Mouse (Mus musculus) intestine, embryonic 16.5 days (tissue): ENCODE data around the gene Gm4756. TPM values are rescaled to one million over a fixed set of nuclear protein-coding genes. Genes with fewer than 3 reads are reported as not detected.
"Not testable (repeated sequence)": the region's sequence is repeated elsewhere in the genome, so short reads cannot be mapped to it uniquely, and the experiment has no call there.

ENCODE experiments used
- ATAC-seq: fragments of 200-750 bp; cut with Nextera tagmentation; 2 replicates; pipeline ENCODE4 v1.8.0; 2017; ENCODE audit warnings: moderate TSS enrichment, moderate library complexity
- H3K27ac ChIP-seq: fragments of 300-500 bp; sonication (generic); 2 replicates; pipeline ENCODE4 v1.5.1; 2014; ENCODE audit warnings: mild to moderate bottlenecking, low read length
- H3K27me3 ChIP-seq: fragments of 300-500 bp; sonication (generic); replicated peaks from 2 replicates; pipeline ENCODE4 v1.6.1; 2014; ENCODE audit warnings: low read length, control low read depth, mixed read lengths; ENCODE audit not compliant: control insufficient read depth, insufficient read depth
- H3K36me3 ChIP-seq: fragments of 300-500 bp; sonication (generic); 2 replicates; pipeline ENCODE4 v1.6.1; 2014; ENCODE audit warnings: low read length, control low read depth; ENCODE audit not compliant: control insufficient read depth, insufficient read depth
- H3K4me1 ChIP-seq: fragments of 300-500 bp; sonication (generic); 2 replicates; pipeline ENCODE4 v1.6.1; 2014; ENCODE audit warnings: low read length, control low read depth, mixed read lengths; ENCODE audit not compliant: control insufficient read depth, insufficient read depth
- H3K4me2 ChIP-seq: fragments of 300-500 bp; sonication (generic); 2 replicates; pipeline ENCODE4 v1.6.1; 2014; ENCODE audit warnings: low read depth, low read length, control low read depth
- H3K4me3 ChIP-seq: fragments of 300-500 bp; sonication (generic); 2 replicates; pipeline ENCODE4 v1.5.1; 2014; ENCODE audit warnings: mild to moderate bottlenecking, low read length
- H3K9ac ChIP-seq: fragments of 300-500 bp; sonication (generic); 2 replicates; pipeline ENCODE4 v1.6.1; 2014; ENCODE audit warnings: low read depth, low read length
- H3K9me3 ChIP-seq: fragments of 300-500 bp; sonication (generic); 2 replicates; pipeline ENCODE4 v1.6.1; 2016; ENCODE audit warnings: low read length, control low read depth; ENCODE audit not compliant: control insufficient read depth
- WGBS: fragments of 180-500 bp; shearing (Covaris S2); extraction: QIAGEN DNeasy Blood & Tissue Kit; methylation state at CpG from one replicate; pipeline ENCODE4 v1.1.7; 2014; 5-methylcytosine and 5-hydroxymethylcytosine counted together
- polyA plus RNA-seq: library from polyadenylated mRNA; unstranded; fragments of >200 nt; fragmentation: Nextera tagmentation; extraction: Ambion mirVana; gene quantifications from 2 replicates; pipeline ENCODE4 v1.2.1, GENCODE M21; 2015

The Gm4756 gene
- polyA plus RNA-seq: not detected in 2 replicates

DNA sequence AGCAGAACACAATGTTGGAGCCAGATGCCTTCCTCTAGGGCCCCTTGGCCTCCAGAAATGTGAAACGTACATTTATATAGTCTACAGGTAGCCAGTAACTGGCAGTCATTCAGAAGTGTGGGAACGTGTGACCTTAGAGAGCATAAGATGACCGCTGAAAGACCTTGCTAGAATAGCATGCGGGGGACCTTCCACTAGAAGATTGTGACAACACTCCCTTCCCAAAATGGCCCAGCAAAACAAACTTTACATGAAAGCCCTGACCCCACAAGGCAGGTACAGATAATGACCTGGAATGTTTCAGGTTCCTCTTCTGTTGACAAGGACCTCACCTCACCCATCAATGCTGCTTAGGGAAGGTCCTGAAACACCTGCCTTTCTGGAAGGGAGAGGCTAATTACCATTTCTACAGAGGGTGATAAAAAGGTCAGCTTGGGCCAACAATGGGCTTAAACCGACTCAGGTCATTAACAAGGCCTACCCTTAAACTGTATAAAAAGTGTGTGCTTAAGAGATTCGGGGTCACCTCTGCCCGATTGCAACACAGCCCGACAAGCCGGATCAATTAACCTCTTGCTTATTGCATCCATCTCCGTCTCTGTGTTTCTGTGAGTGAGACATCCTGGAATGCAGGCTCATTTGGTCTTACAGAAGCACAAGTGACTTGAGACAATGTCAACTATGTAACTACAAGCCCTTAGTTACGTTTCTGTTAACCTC lies at the start of gene Gm4756:
TSS of gene Gm4756 (minus strand) at position 51 of the 720 bp plus-strand sequence.
- Histone ChIP-seq H3K4me3 (no peak within 1 kb of the TSS), H3K4me1 (no peaks in the 10 kb centered on the region), H3K27me3 (no peaks in the 10 kb centered on the region), H3K27ac (no peak within 1 kb of the TSS), H3K9me3 (no peaks in the 10 kb centered on the region), H3K4me2 (no peak within 1 kb of the TSS), H3K9ac (no peak within 1 kb of the TSS), H3K36me3 (peaks cover 4% of the 10 kb centered on the region; the same call in 1 of the 2 replicates)
- WGBS: 72% methylated on average over 11 of the region's 11 CpGs
- no peak for ATAC-seq

DNA sequence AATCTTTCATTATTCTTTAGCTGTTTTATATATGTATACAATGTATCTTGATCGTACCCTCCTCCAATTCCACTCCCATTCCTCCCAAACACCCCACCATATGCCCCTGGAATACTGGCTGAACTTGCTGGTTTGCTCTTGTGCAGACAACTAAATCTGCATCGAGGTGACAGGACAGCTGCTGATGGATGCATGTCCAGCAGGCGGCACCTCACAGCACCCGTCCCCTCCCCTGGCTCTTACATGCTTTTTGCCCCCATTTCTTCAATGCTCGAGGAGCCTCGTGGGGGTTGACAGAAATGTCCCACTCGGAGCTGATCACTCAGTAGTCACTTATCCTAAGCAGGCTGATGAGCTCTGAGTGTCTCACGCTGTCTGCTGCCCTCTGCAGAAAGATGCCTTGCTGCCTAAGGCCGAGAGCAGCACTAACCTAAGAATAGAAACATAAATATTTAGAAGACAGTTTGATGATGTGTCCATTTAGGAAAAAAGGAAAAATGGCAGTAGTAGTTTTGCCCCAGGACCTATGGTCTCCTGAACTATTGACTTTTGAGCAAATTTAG lies 45.5 kb upstream of the Gm4756 start:
- WGBS: 32% methylated on average over 9 of the region's 9 CpGs
- Histone ChIP-seq H3K27me3 (no peaks in the 10 kb centered on the region), H3K4me2 (peak overlapping the region; percentile 14), H3K9ac (no peak overlapping the region), H3K27ac (no peak overlapping the region), H3K4me1 (no peaks in the 10 kb centered on the region), H3K9me3 (no peaks in the 10 kb centered on the region), H3K4me3 (no peak overlapping the region), H3K36me3 (no peaks in the 10 kb centered on the region)
- ATAC-seq: no peak

DNA sequence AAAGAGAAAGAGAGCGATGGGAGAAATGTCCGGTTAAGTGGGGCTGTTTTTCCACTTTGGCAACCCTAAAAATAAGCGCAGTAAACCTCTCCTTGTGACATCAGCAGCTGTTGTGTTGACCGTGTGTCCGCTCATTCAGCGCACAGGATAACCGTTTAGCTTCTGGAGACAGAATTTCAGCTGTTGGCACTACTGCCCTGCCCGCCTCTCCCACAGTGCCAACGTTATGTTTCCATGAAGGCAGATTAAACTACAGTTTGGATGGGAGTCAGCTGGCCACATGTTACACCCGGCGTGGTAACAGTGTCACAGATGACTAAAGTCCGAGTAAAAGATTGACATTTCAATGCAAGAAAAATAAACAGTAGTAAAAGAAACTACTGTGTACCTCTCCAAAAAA lies 45.0 kb upstream of the Gm4756 start:
- Histone ChIP-seq H3K27ac (no peak overlapping the region), H3K4me1 (no peaks in the 10 kb centered on the region), H3K9ac (no peak overlapping the region), H3K4me3 (no peak overlapping the region), H3K4me2 (no peak overlapping the region), H3K9me3 (no peaks in the 10 kb centered on the region), H3K27me3 (no peaks in the 10 kb centered on the region), H3K36me3 (no peaks in the 10 kb centered on the region)
- WGBS: 55% methylated on average over 12 of the region's 12 CpGs
- ATAC-seq: no peak; the same call in 1 of the 2 replicates

DNA sequence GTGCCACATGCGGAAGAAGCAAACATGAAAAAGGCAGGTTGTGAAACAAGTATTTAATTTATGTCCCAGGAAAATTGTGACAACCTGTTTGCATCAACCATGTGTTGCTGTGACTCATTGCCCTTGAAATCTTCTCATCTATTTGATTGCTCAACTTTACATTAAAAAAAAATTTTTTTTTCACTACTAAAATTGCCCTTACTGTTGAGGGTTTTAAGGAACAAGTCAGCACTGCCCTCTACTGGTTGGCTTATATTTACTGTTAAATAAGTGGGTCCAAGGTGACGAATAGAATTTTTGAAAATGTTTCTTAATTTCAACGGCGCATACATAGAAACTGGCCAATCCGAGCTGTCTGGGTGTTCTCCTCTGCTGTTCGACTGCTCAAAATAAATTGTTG lies 44.4 kb upstream of the Gm4756 start:
- ATAC-seq: no peak
- Histone ChIP-seq H3K27ac (no peak overlapping the region), H3K4me1 (no peaks in the 10 kb centered on the region), H3K9ac (no peak overlapping the region), H3K27me3 (no peaks in the 10 kb centered on the region), H3K9me3 (no peaks in the 10 kb centered on the region), H3K36me3 (no peaks in the 10 kb centered on the region), H3K4me2 (no peak overlapping the region), H3K4me3 (no peak overlapping the region)
- 49% methylated on average over 6 of the region's 6 CpGs for WGBS

DNA sequence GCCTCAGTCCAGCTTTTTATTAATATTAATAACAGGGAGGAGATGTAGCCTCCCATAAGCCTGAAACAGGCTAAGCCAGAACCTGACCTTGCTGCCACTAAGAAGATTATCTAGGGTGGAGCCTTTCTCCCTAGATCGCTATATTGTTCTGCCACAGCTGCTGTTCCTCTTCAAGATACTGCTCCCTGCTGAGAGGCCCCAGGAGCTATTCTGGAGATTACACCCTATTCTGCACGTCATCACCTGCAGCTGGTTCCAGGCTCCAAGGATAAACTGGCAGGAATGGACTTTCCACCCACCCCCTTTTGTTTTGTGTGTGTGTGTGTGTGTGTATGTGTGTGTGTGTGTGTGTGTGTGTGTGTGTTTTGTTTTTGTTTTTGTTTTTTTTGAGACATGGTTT lies 38.8 kb upstream of the Gm4756 start:
- 61% methylated on average over 2 of the region's 2 CpGs for WGBS

DNA sequence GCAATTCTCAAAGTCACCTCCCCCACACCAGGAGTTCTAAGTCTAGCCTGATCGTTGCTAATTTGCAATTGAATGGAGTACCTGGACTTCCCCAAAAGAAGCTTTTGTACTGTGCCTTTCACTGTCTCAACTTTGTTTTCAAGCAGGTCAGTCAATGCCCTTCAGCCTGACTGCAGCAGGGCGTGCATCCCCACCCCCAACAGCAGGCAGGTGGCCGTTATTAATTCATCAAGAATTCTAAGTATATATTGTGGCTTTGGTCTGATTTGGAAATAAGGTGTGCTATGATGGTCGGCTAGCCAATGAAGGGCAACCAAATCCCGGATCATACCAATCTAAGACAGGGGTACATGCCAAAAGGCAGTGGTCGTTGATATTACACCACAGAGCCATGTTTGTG lies 38.3 kb upstream of the Gm4756 start:
- H3K4me1 ChIP-seq: not testable (repeated sequence)
- WGBS: 51% methylated on average over 6 of the region's 6 CpGs

More for the DNA sequence above, 38.8 kb upstream of the Gm4756 start:
- not testable (repeated sequence) for ATAC-seq, H3K9ac ChIP-seq, H3K4me2 ChIP-seq, H3K27me3 ChIP-seq, H3K27ac ChIP-seq, H3K4me3 ChIP-seq, H3K9me3 ChIP-seq, H3K36me3 ChIP-seq, H3K4me1 ChIP-seq

DNA sequence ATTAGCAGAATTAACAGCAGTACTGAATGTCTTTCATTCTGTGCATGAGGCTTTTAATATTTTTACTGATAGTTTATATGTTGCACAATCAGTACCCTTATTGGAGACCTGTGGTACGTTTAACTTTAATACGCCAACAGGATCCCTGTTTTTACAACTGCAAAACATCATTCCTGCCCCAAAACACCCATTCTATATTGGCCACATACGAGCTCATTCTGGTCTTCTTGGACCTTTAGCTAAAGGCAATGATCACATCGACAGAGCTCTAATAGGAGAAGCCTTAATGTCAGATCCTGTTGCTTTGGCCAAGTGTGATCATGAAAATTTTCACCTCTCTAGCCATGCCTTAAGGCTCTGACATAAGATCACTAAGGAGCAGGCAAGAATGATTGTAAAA lies 37.1 kb upstream of the Gm4756 start:
- WGBS: 76% methylated on average over 4 of the region's 4 CpGs

More for the DNA sequence above, 38.3 kb upstream of the Gm4756 start:
- H3K4me2 ChIP-seq, H3K27me3 ChIP-seq, H3K4me3 ChIP-seq, H3K9ac ChIP-seq, ATAC-seq, H3K27ac ChIP-seq, H3K9me3 ChIP-seq, H3K36me3 ChIP-seq: not testable (repeated sequence)

DNA sequence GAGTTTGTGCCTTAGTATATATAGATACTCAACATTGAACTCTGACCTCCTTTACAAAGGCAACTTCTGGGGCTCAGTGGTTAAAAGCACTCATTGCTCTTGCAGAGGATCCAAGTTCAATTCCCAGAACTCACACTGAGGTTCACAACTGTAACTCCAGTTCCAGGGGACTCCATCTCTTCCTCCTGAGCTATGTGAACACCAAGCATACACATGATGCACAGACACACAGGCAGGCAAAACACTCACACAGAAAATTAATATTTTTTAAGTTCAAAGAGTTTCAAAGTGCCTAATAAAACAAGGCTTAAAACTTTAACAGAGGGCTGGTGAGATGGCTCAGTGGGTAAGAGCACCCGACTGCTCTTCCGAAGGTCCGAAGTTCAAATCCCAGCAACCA lies 34.2 kb upstream of the Gm4756 start:
- H3K36me3 ChIP-seq: no peaks in the 10 kb centered on the region
- no peaks in the 10 kb centered on the region for H3K9me3 ChIP-seq
- no peak overlapping the region for H3K4me2 ChIP-seq
- no peaks in the 10 kb centered on the region for H3K27me3 ChIP-seq
- no peak overlapping the region for H3K4me3 ChIP-seq
- no peak overlapping the region for H3K27ac ChIP-seq
- no peak for ATAC-seq
- H3K4me1 ChIP-seq: no peaks in the 10 kb centered on the region
- 98% methylated on average over 3 of the region's 3 CpGs for WGBS
- H3K9ac ChIP-seq: no peak overlapping the region

More for the DNA sequence above, 37.1 kb upstream of the Gm4756 start:
- H3K4me2 ChIP-seq, H3K9ac ChIP-seq, H3K27ac ChIP-seq, H3K36me3 ChIP-seq, H3K9me3 ChIP-seq, H3K4me3 ChIP-seq, H3K27me3 ChIP-seq, H3K4me1 ChIP-seq, ATAC-seq: not testable (repeated sequence)

DNA sequence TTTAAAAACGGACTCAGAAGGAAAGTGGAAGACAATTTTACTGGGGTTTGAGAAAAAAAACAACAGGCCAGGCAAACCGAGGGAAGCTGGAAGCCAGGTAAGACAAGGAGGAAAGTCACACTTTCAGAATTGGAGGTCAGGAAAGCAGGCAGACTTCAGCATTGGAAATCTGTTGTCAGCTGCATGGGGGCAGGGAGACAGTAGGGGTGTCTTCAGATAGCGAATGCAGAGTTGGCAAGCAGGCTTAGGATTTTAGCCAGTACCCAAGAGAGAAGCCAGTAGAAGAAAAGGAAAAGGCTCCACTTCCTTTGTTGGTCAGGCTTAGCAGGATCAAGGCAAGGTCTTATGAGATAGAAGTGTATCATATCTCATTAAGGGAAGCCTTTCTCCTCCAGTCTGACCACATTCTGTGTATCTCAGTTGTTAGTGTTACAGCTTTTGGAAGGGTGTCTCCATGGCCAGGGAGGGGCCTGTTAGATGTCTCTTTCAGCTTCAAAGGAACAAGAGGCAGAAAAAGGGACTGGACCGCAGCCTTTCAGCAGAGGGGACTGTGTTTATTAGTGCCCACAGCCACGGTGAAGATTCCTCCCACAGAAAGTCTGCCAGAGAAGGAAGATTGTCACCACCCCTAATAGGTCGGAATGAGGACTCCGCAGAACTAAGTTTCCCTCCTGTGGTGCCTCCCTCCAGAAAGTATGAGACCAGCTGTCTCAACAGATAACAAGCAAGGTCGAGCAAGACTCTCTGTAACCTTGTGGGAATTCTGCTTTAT lies 33.2 kb upstream of the Gm4756 start:
- H3K36me3 ChIP-seq: no peaks in the 10 kb centered on the region
- H3K4me3 ChIP-seq: no peak overlapping the region
- 54% methylated on average over 8 of the region's 8 CpGs for WGBS
- ATAC-seq: no peak
- H3K27me3 ChIP-seq: no peaks in the 10 kb centered on the region
- H3K9ac ChIP-seq: no peak overlapping the region
- H3K9me3 ChIP-seq: no peaks in the 10 kb centered on the region
- no peak overlapping the region for H3K4me2 ChIP-seq
- H3K27ac ChIP-seq: no peak overlapping the region
- no peaks in the 10 kb centered on the region for H3K4me1 ChIP-seq
